Mouse (Mus musculus) left cerebral cortex, postnatal 4 days (tissue): Measurements from ENCODE around the gene Poc5. TPM values are rescaled to one million over a fixed set of nuclear protein-coding genes. Genes with fewer than 3 reads are reported as not detected.
A peak's percentile ranks its signal among the peaks of the same experiment; 100 is the strongest.

Experiments
- DNase-seq: peaks from one replicate; pipeline ENCODE4 v3.0.0-alpha.2; 2022
- intact Hi-C: fragments of 180-260 bp; cut with DNase I; formaldehyde crosslinking; loops from one replicate; pipeline ENCODE4 v1.15.1; 2025
- total RNA-seq, 2 experiments: library from RNA; stranded (reverse); gene quantifications; 2 replicates each; pipeline ENCODE4 v1.2.3; 2021

Gene Poc5
- total RNA-seq, 2 experiments from 2014 or later: 33.6 to 35.3 TPM

DNA sequence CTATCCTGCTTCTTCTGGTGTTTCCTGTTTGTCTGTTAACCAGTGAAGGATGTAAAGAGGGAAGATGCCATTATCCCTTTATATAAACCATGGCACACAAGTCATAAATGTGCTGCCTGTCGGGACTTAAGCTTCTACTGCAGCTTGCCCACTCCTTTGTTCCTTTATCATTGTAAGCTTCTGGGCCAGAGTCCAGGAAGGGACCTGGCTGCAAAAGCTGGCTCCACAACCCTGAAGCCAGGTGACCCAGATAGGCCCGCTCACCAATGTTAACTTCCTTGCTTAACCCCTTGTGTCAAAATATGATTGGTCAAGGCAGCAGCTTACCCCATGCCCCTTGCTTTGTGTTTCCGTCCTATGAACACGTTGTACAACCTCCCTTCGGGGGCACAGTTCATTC lies 40.4 kb downstream of the Poc5 start:
- no peak for DNase-seq
- intact Hi-C loops: no loop called here

DNA sequence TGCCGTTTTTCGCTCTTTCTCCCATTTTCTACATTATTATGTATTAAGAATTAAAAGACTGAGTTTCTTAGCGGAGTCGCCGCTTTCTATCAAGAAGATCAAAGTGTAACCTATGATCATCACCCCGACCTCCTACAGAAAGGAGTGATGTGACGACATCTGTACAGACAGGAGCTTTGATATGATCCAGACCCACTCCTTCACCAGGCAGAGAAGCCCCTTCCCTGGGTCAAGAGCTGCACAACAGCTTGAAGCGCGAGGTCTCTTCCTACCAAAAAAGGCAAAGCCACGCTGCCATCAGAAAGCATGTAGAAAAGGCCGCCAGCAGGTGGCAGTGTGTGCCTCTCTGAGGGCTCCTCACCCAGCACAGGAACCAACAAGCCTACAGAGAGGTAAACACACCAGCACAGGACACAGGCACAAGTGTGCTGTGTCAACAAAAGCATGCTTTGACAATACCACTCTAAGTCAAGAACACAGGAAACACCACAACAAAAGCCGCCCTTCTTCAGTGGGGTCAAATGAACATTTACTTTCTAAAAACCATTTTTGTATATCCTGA lies 43.6 kb downstream of the Poc5 start:
- intact Hi-C loops: loop anchor here (2.0 kb wide), 1 partner anchor 161 kb away; no protein-coding TSS in a partner anchor
- DNase-seq: peak; percentile 91

DNA sequence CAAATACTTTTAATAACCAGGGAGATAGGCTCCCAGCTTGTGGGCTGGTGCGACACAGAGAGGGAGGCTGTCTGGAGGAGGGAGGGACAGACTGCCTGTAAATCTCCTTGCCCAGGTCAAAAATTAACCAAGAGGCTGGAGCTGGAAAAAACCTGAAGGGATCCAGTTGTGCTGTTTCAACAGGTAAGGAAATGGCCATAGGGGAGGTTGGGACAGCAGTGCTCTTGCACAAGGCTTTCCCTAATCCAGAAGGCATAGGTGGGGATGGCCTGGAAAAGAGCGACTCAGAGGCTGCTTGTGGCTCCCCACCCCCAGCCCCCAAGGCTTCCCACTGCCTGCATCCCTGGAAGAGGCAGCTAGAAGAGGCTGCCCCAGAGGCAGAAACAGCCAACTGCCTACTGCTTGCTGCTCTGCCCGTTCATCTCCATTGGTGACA lies 44.3 kb downstream of the Poc5 start:
- DNase-seq: no peak
- intact Hi-C loops: no loop called here

DNA sequence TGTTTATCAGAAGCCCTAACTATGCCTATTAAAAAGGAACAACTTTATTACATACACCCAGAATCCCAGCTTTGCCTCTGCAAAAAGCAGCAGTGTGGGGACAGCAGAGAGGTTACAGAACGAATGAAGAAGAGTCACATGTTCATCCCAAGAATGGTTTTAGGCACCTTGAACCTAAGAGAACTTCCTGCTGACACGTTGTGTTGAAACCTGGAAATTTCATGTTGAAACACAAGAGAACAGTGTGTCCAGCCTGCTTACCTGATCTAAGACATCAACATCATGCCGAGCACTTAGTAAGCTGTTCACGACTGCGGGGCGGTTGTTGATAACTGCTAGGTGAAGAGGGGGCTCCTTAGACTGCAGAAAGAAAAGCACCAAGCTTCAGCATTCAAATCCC lies 44.9 kb downstream of the Poc5 start:
- DNase-seq: no peak
- intact Hi-C loops: no loop called here

DNA sequence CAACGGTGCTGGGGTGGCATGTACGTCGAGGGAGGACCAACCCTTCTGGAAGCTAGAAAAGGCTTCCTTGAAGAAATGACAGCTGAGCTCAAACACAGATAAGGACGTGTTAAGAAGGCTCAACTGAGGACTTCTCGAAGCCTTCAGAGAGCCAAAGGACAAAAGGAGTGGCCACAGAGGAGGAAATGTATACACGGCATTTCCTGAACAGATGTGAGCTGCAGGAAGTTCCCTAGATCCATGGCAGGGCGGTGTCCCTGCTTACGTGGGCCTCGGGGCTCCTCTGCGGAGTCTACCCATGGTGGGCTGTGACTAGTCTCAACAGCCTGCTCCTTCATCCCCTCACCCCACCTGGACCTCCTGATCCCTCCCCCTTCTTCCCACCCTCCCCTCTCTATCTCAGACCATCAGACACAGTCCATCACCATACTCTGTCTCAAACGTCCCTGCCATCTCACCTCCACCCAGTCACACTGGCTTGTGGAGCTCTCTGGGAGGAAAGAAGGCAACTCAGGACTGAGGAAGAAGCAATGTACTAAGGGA lies 45.6 kb downstream of the Poc5 start:
- intact Hi-C loops: no loop called here
- DNase-seq: no peak

DNA sequence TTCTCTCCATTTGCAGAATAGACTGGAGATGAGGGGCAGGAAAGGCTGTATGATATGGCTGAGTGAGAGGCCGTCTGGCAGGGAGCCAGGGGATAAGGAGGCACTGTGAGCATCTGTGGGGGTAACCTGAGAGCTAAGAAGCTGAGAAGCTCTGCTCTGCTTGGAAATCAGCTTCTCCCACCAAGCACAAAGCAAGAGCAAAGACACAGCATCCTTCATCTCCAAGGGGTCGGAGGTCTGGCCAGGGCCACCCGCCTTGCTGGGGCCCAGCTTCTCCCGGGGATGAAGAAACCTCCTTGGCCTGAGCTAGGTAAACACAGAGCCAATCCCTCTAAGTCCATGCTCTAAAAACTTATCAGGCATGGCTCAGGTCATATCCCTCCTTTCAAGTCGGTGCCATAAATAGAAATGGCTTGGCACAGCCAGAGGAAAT lies 46.8 kb downstream of the Poc5 start:
- peak; percentile 27 for DNase-seq
- intact Hi-C loops: no loop called here

DNA sequence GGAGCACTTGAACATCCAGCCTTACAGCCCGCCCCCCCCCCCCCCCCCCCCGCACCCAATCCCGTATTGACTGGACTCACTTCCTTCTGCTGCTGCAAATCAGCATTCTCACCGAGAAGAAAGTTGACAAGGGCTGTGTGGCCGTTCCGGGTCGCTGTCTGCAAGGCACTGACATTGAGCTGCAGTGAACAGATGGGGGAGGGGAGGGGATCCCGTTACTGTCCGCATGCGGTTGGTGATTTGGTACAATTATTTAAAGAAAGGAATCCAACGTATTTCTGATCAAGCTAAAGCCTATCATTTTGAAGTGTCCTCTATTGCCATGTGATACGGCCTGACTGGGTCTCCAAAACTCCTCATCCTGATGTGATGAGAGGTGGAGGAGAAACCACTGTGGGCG lies 47.7 kb downstream of the Poc5 start:
- DNase-seq: peak; percentile 16
- intact Hi-C loops: no loop called here

DNA sequence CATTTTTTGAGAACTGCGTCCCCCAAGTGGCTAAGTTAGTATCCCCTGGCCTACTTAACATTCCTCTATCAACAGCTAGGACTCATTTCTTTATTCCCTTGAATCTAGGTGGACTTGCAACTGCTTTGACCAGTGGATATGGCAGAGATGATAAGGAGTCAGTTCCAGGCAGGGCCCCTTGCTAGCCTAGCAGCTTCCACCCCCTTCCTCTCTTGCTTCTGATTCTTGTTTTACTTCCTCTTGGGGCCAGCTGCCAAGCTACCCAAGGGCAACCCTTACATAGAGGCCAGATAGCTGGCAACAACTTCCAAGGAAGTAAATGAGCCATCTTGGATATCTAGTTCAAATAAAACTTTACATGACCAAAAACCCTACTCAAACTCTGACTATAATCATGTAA lies 48.8 kb downstream of the Poc5 start:
- DNase-seq: no peak
- intact Hi-C loops: no loop called here

DNA sequence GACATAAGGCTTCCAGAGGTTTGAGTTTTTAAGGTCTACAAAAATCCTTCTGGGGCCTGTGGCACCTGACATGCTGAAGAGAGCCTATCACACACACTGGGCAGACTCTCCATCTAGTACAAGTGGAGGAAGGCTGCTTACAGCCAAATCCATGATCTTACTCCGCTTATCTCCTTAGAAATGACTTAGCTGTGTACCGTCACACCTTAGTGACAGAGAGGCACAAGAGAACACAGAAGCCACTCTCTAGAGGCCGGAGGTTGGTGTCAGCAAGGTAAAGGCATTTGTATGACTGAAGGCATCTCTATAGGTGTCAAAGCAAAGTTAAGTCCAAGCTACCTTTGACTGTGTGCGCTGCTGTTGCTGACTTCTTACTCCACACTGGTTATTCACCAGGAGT lies 52.3 kb downstream of the Poc5 start:
- no peak for DNase-seq
- intact Hi-C loops: no loop called here

DNA sequence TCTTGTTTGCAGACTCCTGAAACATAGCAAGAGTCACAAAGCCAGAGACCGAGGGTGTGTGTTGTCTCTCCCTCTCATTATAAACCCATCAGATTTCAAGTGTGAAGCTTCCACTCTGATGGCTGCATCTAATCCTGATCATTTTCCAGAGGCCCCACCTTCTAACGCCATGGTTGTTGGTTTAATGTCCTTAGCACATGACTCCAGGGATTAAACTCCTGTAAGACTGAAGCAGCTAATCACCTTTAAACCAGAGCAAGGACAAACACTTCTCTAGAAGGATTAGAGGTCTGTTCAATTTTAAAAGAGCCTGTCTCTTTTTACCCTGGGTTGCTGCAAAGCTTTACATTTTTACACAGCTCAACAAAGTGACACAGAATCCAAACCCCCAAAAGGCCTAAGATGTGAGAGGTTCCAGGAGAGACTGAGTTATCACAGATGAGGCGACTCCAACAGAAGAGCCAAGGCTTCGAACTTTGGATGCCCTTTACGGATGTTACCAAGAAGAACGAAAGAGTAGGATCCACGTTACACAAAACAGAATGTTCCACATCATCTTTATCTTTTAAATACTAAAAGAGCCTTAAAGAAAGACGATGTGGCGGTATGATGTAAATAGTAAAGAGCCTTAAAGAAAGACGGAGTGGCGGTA lies 62.2 kb downstream of the Poc5 start:
- intact Hi-C loops: no loop called here
- DNase-seq: no peak

DNA sequence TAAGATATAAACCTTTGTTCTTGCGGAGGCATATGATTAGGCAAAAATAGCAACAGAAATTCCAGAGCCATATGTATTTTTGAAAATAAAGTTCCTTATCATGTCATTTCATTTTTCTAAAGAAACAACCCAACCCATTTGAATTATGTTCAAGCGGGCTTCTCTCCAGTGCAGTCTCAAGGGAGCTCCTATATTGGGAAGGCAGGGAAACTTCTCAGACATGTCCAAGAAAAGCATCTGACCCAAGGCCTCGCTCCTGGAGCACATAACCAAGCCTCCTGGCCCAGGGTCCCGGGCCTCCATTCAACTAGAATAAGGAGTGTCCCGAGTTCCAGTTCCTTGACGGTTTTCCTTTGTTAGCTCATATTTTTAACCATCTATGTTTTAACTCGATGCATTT lies 62.8 kb downstream of the Poc5 start:
- intact Hi-C loops: no loop called here
- no peak for DNase-seq

DNA sequence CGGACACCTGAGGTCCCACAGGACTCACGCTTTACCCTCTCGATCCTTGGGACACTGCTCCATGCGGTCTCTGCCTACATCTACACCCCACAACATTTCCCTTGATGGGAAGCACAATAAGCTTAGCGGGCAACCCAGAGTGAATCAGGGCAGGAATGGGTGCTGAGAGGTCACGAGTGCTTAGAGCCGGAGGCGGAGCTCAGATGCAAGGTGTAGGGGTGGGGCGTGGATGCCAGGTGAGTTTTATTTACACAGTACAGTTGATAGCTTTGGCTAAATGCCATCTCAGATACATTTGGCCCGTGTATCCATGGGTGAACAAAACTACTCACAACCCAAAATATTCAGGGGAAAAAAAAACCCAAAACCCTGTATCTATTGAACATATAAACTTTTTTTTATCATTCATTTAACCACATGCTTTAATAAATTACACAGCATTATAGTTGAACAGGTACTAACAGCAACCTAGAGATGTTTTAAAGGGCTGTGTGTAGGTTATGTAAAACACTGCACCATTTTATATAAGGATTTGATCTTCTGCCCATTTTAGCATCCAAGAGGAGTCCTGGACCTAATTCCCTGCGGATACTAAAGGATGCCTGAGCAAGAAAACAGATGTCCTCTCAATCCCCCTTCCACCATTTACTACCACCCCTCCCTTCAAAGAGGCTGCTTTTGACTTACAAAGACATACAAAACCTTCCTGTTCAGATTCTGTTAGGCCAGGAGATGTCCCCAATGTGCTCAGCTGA lies 63.5 kb downstream of the Poc5 start:
- no peak for DNase-seq
- intact Hi-C loops: no loop called here

DNA sequence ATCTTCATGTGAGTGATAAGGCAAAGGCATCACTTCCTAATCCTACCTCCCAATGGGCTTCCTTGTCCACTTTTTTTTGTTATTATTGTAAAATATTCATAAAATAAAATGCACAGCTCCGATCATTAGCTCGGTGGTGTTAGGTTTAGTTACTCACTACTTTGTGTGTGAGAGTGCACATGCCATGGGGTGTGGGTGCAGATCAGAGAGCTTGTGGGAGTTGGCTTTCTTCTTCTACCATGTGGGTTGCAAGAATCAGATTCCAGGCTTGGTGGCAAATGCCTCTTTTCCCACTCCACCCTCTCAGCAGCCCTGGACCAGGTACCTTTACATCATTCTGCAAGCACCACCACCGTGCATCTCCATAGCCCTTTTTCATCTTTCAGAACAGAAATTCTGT lies 64.5 kb downstream of the Poc5 start:
- DNase-seq: no peak
- intact Hi-C loops: no loop called here

DNA sequence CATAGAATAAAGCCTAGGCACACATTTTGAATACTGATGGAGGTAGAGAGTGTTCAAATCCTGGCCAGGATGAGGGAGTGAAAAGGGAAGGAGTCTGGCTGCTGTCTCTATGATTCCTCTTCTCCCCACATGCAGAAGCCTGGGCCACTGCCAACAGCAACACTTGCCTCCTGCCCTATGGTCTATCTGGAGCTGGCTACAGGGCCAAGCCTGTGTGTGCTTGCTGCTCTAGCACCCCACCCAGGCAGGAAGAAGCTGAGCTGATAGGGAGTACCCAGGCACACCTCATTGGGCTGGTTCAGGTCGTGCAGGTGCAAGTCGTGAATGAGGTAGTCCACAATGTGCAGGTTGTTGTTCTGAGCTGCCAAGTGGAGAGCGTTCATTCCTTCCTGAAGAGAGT lies 66.2 kb downstream of the Poc5 start:
- intact Hi-C loops: no loop called here
- DNase-seq: peak; percentile 24

DNA sequence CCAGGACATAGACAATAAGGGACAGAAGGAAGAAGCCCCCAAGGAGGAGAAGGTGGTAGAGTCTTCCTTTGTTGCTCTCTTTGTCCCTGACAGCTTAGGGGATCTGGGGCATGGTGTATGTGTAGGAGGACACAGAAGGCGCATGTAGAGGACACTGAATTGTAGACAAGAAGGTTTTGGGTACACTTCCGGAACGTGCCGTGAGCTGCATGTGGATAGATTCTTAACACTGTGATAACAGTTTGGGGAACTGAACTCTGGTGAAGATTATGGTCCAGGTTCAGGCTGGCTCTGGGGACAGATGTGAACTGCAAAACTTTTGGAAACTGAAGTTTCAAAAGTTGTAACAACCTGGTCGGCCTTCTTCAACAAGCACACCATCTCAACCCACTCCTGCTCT lies 69.5 kb downstream of the Poc5 start:
- intact Hi-C loops: no loop called here
- no peak for DNase-seq

DNA sequence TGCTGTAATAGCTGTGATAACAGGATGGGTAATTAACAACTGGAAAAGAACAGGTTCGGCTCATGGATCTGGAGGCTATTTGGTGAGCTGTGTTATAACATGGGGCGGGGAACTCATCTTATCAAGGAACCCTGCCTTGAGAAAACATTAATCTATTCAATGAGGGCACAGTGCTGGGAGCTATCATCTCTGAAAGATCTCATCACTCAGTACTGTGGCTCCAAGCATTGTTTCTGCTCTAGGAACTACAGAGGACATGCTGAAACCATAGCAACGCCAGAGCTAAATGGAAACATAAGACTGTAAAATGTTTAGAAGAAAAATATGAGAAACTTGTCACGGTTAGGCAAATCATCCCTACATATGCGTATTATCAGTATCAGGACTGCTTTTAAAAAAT lies 69.9 kb downstream of the Poc5 start:
- no peak for DNase-seq

DNA sequence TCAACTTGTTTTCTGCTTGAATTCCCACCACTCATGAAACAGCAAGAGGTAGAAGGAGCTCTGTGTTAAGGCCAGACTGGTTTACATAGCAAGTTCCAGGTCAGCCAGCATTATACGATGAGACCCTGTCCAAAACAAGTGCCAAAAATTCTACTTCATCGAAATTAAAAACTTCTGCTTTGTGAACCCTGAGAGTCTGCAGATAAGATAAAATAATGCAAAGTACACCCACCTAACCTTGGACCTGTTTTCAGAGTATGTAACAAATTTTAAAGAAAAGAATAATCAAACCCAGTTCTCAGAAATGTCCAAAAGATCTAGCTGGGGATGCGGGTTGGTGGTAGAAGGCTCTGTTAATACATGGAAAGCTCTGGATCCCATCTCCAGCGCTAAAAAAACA lies 70.5 kb downstream of the Poc5 start:
- DNase-seq: no peak
- intact Hi-C loops: no loop called here

More for the DNA sequence above, 69.9 kb downstream of the Poc5 start:
- intact Hi-C loops: no loop called here

DNA sequence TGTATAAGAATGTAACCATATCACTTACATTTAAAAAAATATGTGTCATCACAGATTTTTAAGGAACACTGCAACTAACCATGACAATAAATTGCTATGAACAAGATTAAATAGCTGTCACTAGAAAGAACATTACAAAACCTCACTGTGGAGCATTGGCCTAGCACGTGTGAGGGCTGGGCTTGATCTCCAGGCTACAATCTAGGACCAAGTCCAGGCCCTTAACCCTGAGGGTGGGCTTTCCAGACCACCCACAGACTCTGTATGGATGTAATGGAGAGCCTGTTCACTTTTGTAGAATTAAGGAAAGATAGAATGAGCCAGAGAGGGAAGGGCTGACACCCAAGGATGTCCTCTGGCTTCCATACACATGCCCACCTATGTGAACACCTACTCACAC lies 74.5 kb downstream of the Poc5 start:
- no peak for DNase-seq

DNA sequence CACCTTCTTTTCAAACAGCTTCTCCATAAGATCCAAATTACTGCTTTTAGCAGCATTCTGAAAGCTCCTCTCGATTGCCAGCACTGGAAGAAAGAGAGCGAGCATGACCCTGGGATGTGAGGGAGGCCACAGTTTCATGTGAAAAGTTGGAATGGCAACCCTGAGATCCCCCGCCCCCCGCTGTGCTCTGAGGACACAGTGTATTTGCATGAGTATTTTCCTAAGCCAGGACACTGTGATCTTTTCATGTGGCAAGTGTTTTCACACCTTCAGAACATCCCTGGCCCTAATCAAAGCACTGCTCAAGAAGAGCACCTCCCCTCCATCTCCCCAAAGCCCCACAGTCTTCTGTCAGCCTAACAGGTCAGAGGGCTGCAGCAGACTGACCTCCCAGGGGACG lies 77.2 kb downstream of the Poc5 start:
- DNase-seq: no peak
- intact Hi-C loops: no loop called here

More for the DNA sequence above, 74.5 kb downstream of the Poc5 start:
- intact Hi-C loops: no loop called here
